Mouse (Mus musculus) midbrain, embryonic 11.5 days (tissue): ENCODE measurements around the gene Osbpl2. TPM values are rescaled to one million over a fixed set of nuclear protein-coding genes. Genes with fewer than 3 reads are reported as not detected.

ENCODE experiments used
- ATAC-seq: fragments of 200-750 bp; cut with Nextera tagmentation; 2 replicates; pipeline ENCODE4 v1.8.0; 2017; ENCODE audit warnings: moderate TSS enrichment, moderate library complexity; ENCODE audit not compliant: low FRiP score
- DNase-seq: peaks from one replicate; pipeline ENCODE4 v3.0.0; 2015; ENCODE audit warnings: low spot score; ENCODE audit errors: missing footprints
- H3K27ac ChIP-seq: fragments of 300-500 bp; sonication (generic); 2 replicates; pipeline ENCODE4 v1.5.1; 2014; ENCODE audit warnings: low read depth, low read length
- H3K27me3 ChIP-seq: fragments of 300-500 bp; sonication (generic); 2 replicates; pipeline ENCODE4 v1.6.1; 2014; ENCODE audit warnings: mild to moderate bottlenecking, low read length, moderate library complexity, mixed read lengths; ENCODE audit not compliant: control insufficient read depth, insufficient read depth
- H3K36me3 ChIP-seq: fragments of 300-500 bp; sonication (generic); 2 replicates; pipeline ENCODE4 v1.6.1; 2014; ENCODE audit warnings: mild to moderate bottlenecking, low read length, moderate library complexity, mixed read lengths; ENCODE audit not compliant: control insufficient read depth, insufficient read depth
- H3K4me1 ChIP-seq: fragments of 300-500 bp; sonication (generic); 2 replicates; pipeline ENCODE4 v1.6.1; 2014; ENCODE audit warnings: low read length; ENCODE audit not compliant: control insufficient read depth, insufficient read depth
- H3K4me2 ChIP-seq: fragments of 300-500 bp; sonication (generic); 2 replicates; pipeline ENCODE4 v1.6.1; 2014; ENCODE audit warnings: mild to moderate bottlenecking, moderate library complexity
- H3K4me3 ChIP-seq: fragments of 300-500 bp; sonication (generic); 2 replicates; pipeline ENCODE4 v1.5.1; 2014; ENCODE audit warnings: low read depth, low read length
- H3K9ac ChIP-seq: fragments of 300-500 bp; sonication (generic); 2 replicates; pipeline ENCODE4 v1.6.1; 2014; ENCODE audit warnings: low read length
- H3K9me3 ChIP-seq: fragments of 300-500 bp; sonication (generic); 2 replicates; pipeline ENCODE4 v1.6.1; 2016; ENCODE audit warnings: low read length; ENCODE audit not compliant: control insufficient read depth
- WGBS: fragments of 180-500 bp; shearing (Covaris S2); extraction: QIAGEN DNeasy Blood & Tissue Kit; methylation state at CpG from one replicate; pipeline ENCODE4 v1.1.7; 2014; 5-methylcytosine and 5-hydroxymethylcytosine counted together
- microRNA-seq: library from miRNA; unstranded; fragments of <30 nt; microRNA quantifications from one replicate; pipeline ENCODE4, GENCODE M21; 2017
- polyA plus RNA-seq: library from polyadenylated mRNA; unstranded; fragments of >200 nt; fragmentation: Nextera tagmentation; extraction: Ambion mirVana; gene quantifications from 2 replicates; pipeline ENCODE4 v1.2.1, GENCODE M21; 2014

Osbpl2 gene
- polyA plus RNA-seq, 1 experiment from 2014 or later, result 43.3 TPM

DNA sequence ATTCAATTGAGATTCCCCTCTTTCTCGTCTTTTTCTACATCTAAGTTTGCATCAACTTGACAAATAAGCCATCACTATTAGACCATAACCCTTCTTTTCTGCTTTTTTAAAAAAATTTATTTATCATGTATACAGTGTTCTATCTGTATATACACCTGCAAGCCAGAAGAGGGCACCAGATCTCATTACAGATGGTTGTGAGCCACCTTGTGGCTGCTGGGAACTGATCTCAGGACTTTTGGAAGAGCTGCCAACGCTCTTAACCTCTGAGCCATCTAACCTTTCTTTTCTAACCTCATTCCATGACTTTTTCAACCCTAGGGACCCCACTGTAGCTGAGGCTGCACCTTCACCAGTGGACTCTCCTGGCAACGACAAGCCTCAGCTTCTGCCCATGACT, 93.1 kb downstream of the Osbpl2 start:
- ATAC-seq (no peak), DNase-seq (no peak)
- Histone ChIP-seq H3K4me1 (no peaks in the 10 kb centered on the region), H3K4me2 (no peak overlapping the region), H3K4me3 (no peak overlapping the region), H3K9me3 (no peaks in the 10 kb centered on the region; the same call in 1 of the 2 replicates), H3K27ac (no peak overlapping the region), H3K27me3 (no peaks in the 10 kb centered on the region), H3K9ac (no peak overlapping the region), H3K36me3 (no peaks in the 10 kb centered on the region)
- 90% methylated on average over 3 of the region's 3 CpGs for WGBS

Small RNAs within 50 kb of the gene (microRNA-seq; reads per million reads assigned to microRNA genes)
- not detected for gene Mir7005

Other genes with a start within 250 kb of the Osbpl2 start
- gene Taf4, start 142.7 kb upstream of the Osbpl2 start, polyA plus RNA-seq, result 5.8 and 6.0 TPM in 2 replicates
- gene Lsm14b, start 94.3 kb upstream of the Osbpl2 start, polyA plus RNA-seq, result 11.1 and 14.5 TPM in 2 replicates
- gene Psma7, start 76.9 kb upstream of the Osbpl2 start, polyA plus RNA-seq, result 697 and 701 TPM in 2 replicates
- gene Ss18l1, start 76.8 kb upstream of the Osbpl2 start, polyA plus RNA-seq, result 14.6 and 17.8 TPM in 2 replicates
- 29.8 and 30.3 TPM in 2 replicates for gene Mtg2, start 48.7 kb upstream of the Osbpl2 start, polyA plus RNA-seq
- 3.0 and 3.2 TPM in 2 replicates for gene Hrh3, start 14.8 kb upstream of the Osbpl2 start, polyA plus RNA-seq
- gene Adrm1, start 52.2 kb downstream of the Osbpl2 start, polyA plus RNA-seq, result 170 and 171 TPM in 2 replicates
- gene Lama5, start 106.6 kb downstream of the Osbpl2 start, polyA plus RNA-seq, result 3.8 and 3.9 TPM in 2 replicates
- gene Rps21, start 138.1 kb downstream of the Osbpl2 start, polyA plus RNA-seq, result 443 and 494 TPM in 2 replicates
- gene Cables2, start 154.2 kb downstream of the Osbpl2 start, polyA plus RNA-seq, result 13.3 and 14.4 TPM in 2 replicates
- not detected in 2 replicates for gene Rbbp8nl, start 170.6 kb downstream of the Osbpl2 start, polyA plus RNA-seq
- not detected in 2 replicates for gene Gata5, start 215.4 kb downstream of the Osbpl2 start, polyA plus RNA-seq